Comparison of ENCODE assay signal across 24 mouse cellular contexts in the genomic region with DNA sequence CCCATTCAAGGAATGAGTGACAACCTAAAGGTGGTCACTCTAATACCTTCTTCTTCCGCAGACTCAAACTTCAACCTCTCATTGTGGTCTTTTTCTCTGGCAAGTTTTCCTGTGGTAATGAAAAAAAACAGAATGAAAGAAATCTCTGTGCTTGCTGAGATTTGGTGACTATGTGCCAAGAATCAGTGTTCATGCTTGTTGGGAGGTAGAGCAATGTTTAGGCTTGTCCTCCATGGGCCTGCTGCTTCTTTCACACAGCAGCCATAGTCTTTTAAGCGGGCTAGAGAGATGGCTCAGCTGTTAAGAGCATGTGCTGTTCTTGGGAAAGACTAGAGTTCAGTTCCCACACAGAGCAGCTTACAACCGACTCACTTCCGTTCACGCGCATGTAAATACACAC. TPM values are rescaled to one million over a fixed set of nuclear protein-coding genes. Genes with fewer than 3 reads are reported as not detected.
DNase-seq lines count a peak whose midpoint lies in the region; ATAC-seq and TF ChIP-seq lines count a peak whose summit lies in the region.
"Had no signal": no experiment of that assay in that cellular context is flagged by ENCODE, and none has a peak within 500 bp of the region (broad histone marks: within the 10 kb centered on the region; RNA-seq: fewer than 3 reads in every experiment).

No protein-coding gene starts in this region.

- H3K9ac ChIP-seq in embryonic facial prominence, embryonic 13.5 days = no peak overlapping the region
- H3K9ac ChIP-seq in MEL (ENCODE audit: control insufficient read depth, low read depth, low read length, poor library complexity, severe bottlenecking) = no peak overlapping the region
- no peak overlapping the region for H3K9ac ChIP-seq in forebrain, embryonic 14.5 days (ENCODE audit: low read length)
- no peak overlapping the region for H3K9ac ChIP-seq in hindbrain, postnatal 0 days (replicated peaks; ENCODE audit: low read length)
- H3K9ac ChIP-seq: heart, embryonic 12.5 days; limb, embryonic 12.5 days; liver, embryonic 15.5 days had no signal

- ATAC-seq in embryonic facial prominence, embryonic 13.5 days (ENCODE audit: insufficient number of reproducible peaks, insufficient read depth, low FRiP score, low TSS enrichment, low read depth) = no peak
- no peak for ATAC-seq in forebrain, embryonic 14.5 days
- no peak for ATAC-seq in hindbrain, postnatal 0 days

- no peak for TF ChIP-seq EP300 in MEL (IDR thresholded peaks at IDR 0.05; ENCODE audit: low read depth in 1 of 2, low read length in 2 of 2)

- peak overlapping the region; percentile 36; the same call in 1 of the 2 replicates for H3K27ac ChIP-seq in embryonic facial prominence, embryonic 13.5 days
- no peak overlapping the region for H3K27ac ChIP-seq in embryonic facial prominence, embryonic 10.5 days (replicated peaks)
- no peak overlapping the region for H3K27ac ChIP-seq in MEL (ENCODE audit: control insufficient read depth, low read depth, low read length)
- H3K27ac ChIP-seq in forebrain, embryonic 14.5 days (ENCODE audit: low read depth, low read length) = peak overlapping the region; percentile 98; the same call in 1 of the 2 replicates
- H3K27ac ChIP-seq in hindbrain, postnatal 0 days = 0 out of 2 replicates have a peak overlapping the region, but pooled peaks have one; percentile 90
- H3K27ac ChIP-seq: layer of hippocampus, adult 2 months; left cerebral cortex, adult 2 months; limb, embryonic 12.5 days; liver, embryonic 15.5 days had no signal

- no peaks in the 10 kb centered on the region for H3K36me3 ChIP-seq in embryonic facial prominence, embryonic 13.5 days
- H3K36me3 ChIP-seq in embryonic facial prominence, embryonic 10.5 days (replicated peaks) = no peaks in the 10 kb centered on the region
- H3K36me3 ChIP-seq in MEL (ENCODE audit: control insufficient read depth in 1 of 2, insufficient read depth in 2 of 2, low read length in 2 of 2) = no peaks in the 10 kb centered on the region
- no peaks in the 10 kb centered on the region for H3K36me3 ChIP-seq in forebrain, embryonic 14.5 days (ENCODE audit: control insufficient read depth, insufficient read depth, low read length)
- H3K36me3 ChIP-seq in hindbrain, postnatal 0 days (ENCODE audit: insufficient read depth, low read length) = no peaks in the 10 kb centered on the region
- H3K36me3 ChIP-seq: heart, embryonic 12.5 days; limb, embryonic 12.5 days; liver, embryonic 15.5 days had no signal

- TF ChIP-seq POLR2A in MEL (IDR thresholded peaks at IDR 0.05; ENCODE audit: control insufficient read depth in 1 of 2, insufficient read depth in 1 of 2, low read depth in 1 of 2, low read length in 2 of 2, poor library complexity in 1 of 2) = no peak

- no peak for TF ChIP-seq CTCF in MEL (IDR thresholded peaks at IDR 0.05 in 2 of 3, conservative IDR thresholded peaks at IDR 0.05 in 1 of 3; ENCODE audit: control insufficient read depth in 1 of 3, insufficient read depth in 1 of 3, low read depth in 2 of 3, low read length in 3 of 3, poor library complexity in 1 of 3, severe bottlenecking in 1 of 3)
- no peak for TF ChIP-seq CTCF in hindbrain, postnatal 0 days (IDR thresholded peaks at IDR 0.05; ENCODE audit: low read depth)

- no peak for TF ChIP-seq RAD21 in MEL (IDR thresholded peaks at IDR 0.05; ENCODE audit: low read depth, low read length)

- intact Hi-C loops in heart, postnatal 25 days (cut with DNase I) = loop anchor here (10.0 kb wide), 1 partner anchor 89 kb away; no protein-coding TSS in a partner anchor

- DNase-seq in embryonic facial prominence, embryonic 10.5 days (ENCODE audit: low spot score) = no peak
- no peak for DNase-seq in MEL (ENCODE audit: low read depth, low spot score)
- peak; percentile 52 for DNase-seq in forebrain, embryonic 14.5 days (ENCODE audit: low spot score)
- DNase-seq in hindbrain, postnatal 0 days (ENCODE audit: low spot score) = no peak
- DNase-seq in heart, postnatal 25 days (ENCODE audit: low spot score) = no peak
- DNase-seq in adrenal gland, postnatal 4 days (ENCODE audit: low spot score in 2 of 2) = no peak
- DNase-seq in spleen, postnatal 4 days (ENCODE audit: low spot score in 2 of 2) = no peak
- DNase-seq: adrenal gland, postnatal 14 days; cerebellum, adult 9-11 months; gastrocnemius, postnatal 14 days; kidney, adult 18-20 months; right cerebral cortex, adult 18-20 months; spleen, adult 18-20 months; thymus, postnatal 36 days had no signal

- H3K79me2 ChIP-seq in MEL (ENCODE audit: control insufficient read depth, insufficient read depth, low read length, poor library complexity) = no peaks in the 10 kb centered on the region

- no peaks in the 10 kb centered on the region for H3K9me3 ChIP-seq in embryonic facial prominence, embryonic 13.5 days
- no peaks in the 10 kb centered on the region for H3K9me3 ChIP-seq in embryonic facial prominence, embryonic 10.5 days
- no peaks in the 10 kb centered on the region for H3K9me3 ChIP-seq in MEL (replicated peaks; ENCODE audit: insufficient read depth, low read length)
- H3K9me3 ChIP-seq in forebrain, embryonic 14.5 days (replicated peaks; ENCODE audit: control insufficient read depth, low read length) = no peaks in the 10 kb centered on the region
- no peaks in the 10 kb centered on the region; the same call in 1 of the 2 replicates for H3K9me3 ChIP-seq in hindbrain, postnatal 0 days (ENCODE audit: low read length)
- H3K9me3 ChIP-seq: heart, embryonic 12.5 days; limb, embryonic 12.5 days; liver, embryonic 15.5 days had no signal

- H3K4me3 ChIP-seq in embryonic facial prominence, embryonic 13.5 days = no peak overlapping the region
- no peak overlapping the region for H3K4me3 ChIP-seq in embryonic facial prominence, embryonic 10.5 days
- H3K4me3 ChIP-seq in MEL (ENCODE audit: control insufficient read depth in 1 of 2, insufficient read depth in 1 of 2, low read depth in 2 of 2, low read length in 2 of 2) = no peak overlapping the region
- H3K4me3 ChIP-seq in forebrain, embryonic 14.5 days (ENCODE audit: low read depth, low read length) = no peak overlapping the region
- H3K4me3 ChIP-seq in hindbrain, postnatal 0 days (ENCODE audit: low read length) = no peak overlapping the region
- H3K4me3 ChIP-seq: heart, embryonic 12.5 days; layer of hippocampus, adult 2 months; left cerebral cortex, adult 2 months; limb, embryonic 12.5 days; liver, embryonic 15.5 days had no signal

- peaks cover 14% of the 10 kb centered on the region for H3K4me1 ChIP-seq in embryonic facial prominence, embryonic 13.5 days
- peaks cover 20% of the 10 kb centered on the region for H3K4me1 ChIP-seq in embryonic facial prominence, embryonic 10.5 days
- peaks cover 0 to 3% of the 10 kb centered on the region in 2 experiments; a peak in 1 of 4 replicates for H3K4me1 ChIP-seq in MEL (ENCODE audit: control insufficient read depth in 1 of 2, insufficient read depth in 2 of 2, low read length in 2 of 2)
- H3K4me1 ChIP-seq in forebrain, embryonic 14.5 days (ENCODE audit: control insufficient read depth, insufficient read depth, low read length) = peaks cover 18% of the 10 kb centered on the region
- 0 out of 2 replicates have a peak, but pooled peaks cover 4% of the 10 kb centered on the region for H3K4me1 ChIP-seq in hindbrain, postnatal 0 days (ENCODE audit: insufficient read depth, low read length)
- H3K4me1 ChIP-seq: liver, embryonic 15.5 days had no signal

- no peak overlapping the region for H3K4me2 ChIP-seq in embryonic facial prominence, embryonic 13.5 days
- no peak overlapping the region for H3K4me2 ChIP-seq in forebrain, embryonic 14.5 days (ENCODE audit: low read length)
- no peak overlapping the region for H3K4me2 ChIP-seq in hindbrain, postnatal 0 days (ENCODE audit: low read depth, low read length)
- H3K4me2 ChIP-seq: heart, embryonic 12.5 days; limb, embryonic 12.5 days; liver, embryonic 15.5 days had no signal

- H3K27me3 ChIP-seq in embryonic facial prominence, embryonic 13.5 days = no peaks in the 10 kb centered on the region
- no peaks in the 10 kb centered on the region for H3K27me3 ChIP-seq in embryonic facial prominence, embryonic 10.5 days (replicated peaks; ENCODE audit: low read depth, poor library complexity, severe bottlenecking)
- no peaks in the 10 kb centered on the region for H3K27me3 ChIP-seq in MEL (ENCODE audit: control insufficient read depth in 1 of 2, insufficient read depth in 2 of 2, low read length in 2 of 2)
- no peaks in the 10 kb centered on the region for H3K27me3 ChIP-seq in forebrain, embryonic 14.5 days (replicated peaks; ENCODE audit: control insufficient read depth, insufficient read depth, low read length)
- H3K27me3 ChIP-seq in hindbrain, postnatal 0 days (ENCODE audit: insufficient read depth, low read length) = no peaks in the 10 kb centered on the region
- H3K27me3 ChIP-seq: CH12.LX; heart, embryonic 12.5 days; limb, embryonic 12.5 days; liver, embryonic 15.5 days had no signal

- 88% methylated on average over 6 of the region's 6 CpGs for WGBS in embryonic facial prominence, embryonic 13.5 days
- WGBS in embryonic facial prominence, embryonic 10.5 days = 93% methylated on average over 6 of the region's 6 CpGs
- 74% methylated on average over 6 of the region's 6 CpGs for WGBS in forebrain, embryonic 14.5 days
- 63% methylated on average over 6 of the region's 6 CpGs for WGBS in hindbrain, postnatal 0 days

TF ChIP-seq in MEL, 35 proteins besides CTCF, POLR2A, EP300 and RAD21 (continues in another document):
- TF ChIP-seq E2F4 (IDR thresholded peaks at IDR 0.05; ENCODE audit: borderline replicate concordance, low read depth, low read length) = no peak
- TF ChIP-seq USF2 (IDR thresholded peaks at IDR 0.05; ENCODE audit: borderline replicate concordance in 1 of 2, insufficient read depth in 1 of 2, low read depth in 1 of 2, low read length in 2 of 2) = no peak
- no peak for TF ChIP-seq NRF1 (IDR thresholded peaks at IDR 0.05; ENCODE audit: insufficient read depth, low read depth, low read length, poor library complexity, severe bottlenecking)
- no peak for TF ChIP-seq MAX (IDR thresholded peaks at IDR 0.05; ENCODE audit: low read length)
- TF ChIP-seq JUND (IDR thresholded peaks at IDR 0.05; ENCODE audit: low read depth, low read length) = no peak
- TF ChIP-seq ETS1 (IDR thresholded peaks at IDR 0.05; ENCODE audit: low read depth, low read length) = no peak
- TF ChIP-seq MAZ (IDR thresholded peaks at IDR 0.05; ENCODE audit: low read depth, low read length) = no peak

RNA-seq across cellular contexts. Expression of gene Gm815, which starts 41.8 kb away (rescaled TPM):
- polyA plus RNA-seq in embryonic facial prominence, embryonic 13.5 days (2015; fragmentation: Nextera tagmentation; extraction: Ambion mirVana) = not detected in 2 replicates
- not detected in 2 replicates for polyA plus RNA-seq in embryonic facial prominence, embryonic 10.5 days (2016; fragmentation: Nextera tagmentation; extraction: Ambion mirVana)
- not detected in 2 replicates for total RNA-seq in MEL (2012; rRNA removed)
- polyA plus RNA-seq in MEL (2012; ENCODE audit: insufficient read depth in 1 of 2, insufficient read length in 2 of 2, low read depth in 1 of 2, low replicate concordance in 2 of 2, missing spikeins in 1 of 2) = not detected
- not detected in 2 replicates for polyA plus RNA-seq in forebrain, embryonic 14.5 days (2014; fragmentation: Nextera tagmentation; extraction: Ambion mirVana)
- not detected in 2 replicates for total RNA-seq in hindbrain, postnatal 0 days (2014; rRNA removed)
- polyA plus RNA-seq in hindbrain, postnatal 0 days (2015; fragmentation: Nextera tagmentation; extraction: Ambion mirVana) = not detected in 2 replicates
- total RNA-seq in heart, postnatal 25 days (2021) = not detected
- not detected for total RNA-seq in adrenal gland, postnatal 4 days (2021)
- total RNA-seq: adrenal gland, postnatal 14 days; CH12.LX; gastrocnemius, postnatal 14 days; hematopoietic stem cell, adult 5-6 weeks; layer of hippocampus, adult 2 months; left cerebral cortex, adult 2 months; monocyte, adult 5-6 weeks; neutrophil, adult 5-6 weeks had no signal
- polyA plus RNA-seq: heart, embryonic 12.5 days; limb, embryonic 12.5 days; liver, embryonic 15.5 days had no signal

Comparison
In these comparisons a context has a peak if more than half of its experiments do, and no peak if none do; other contexts are left out.
1. H3K27ac ChIP-seq: peak in embryonic facial prominence, embryonic 13.5 days (single experiment), forebrain, embryonic 14.5 days (single experiment) and hindbrain, postnatal 0 days (single experiment); none in embryonic facial prominence, embryonic 10.5 days (single experiment) and MEL (single experiment).